Mouse (Mus musculus): ENCODE data around the gene Slc41a1. TPM values are rescaled to one million over a fixed set of nuclear protein-coding genes. Genes with fewer than 3 reads are reported as not detected.

Gene Slc41a1
- polyA plus RNA-seq, 1 experiment from 2014 or later = 12.7 TPM

DNA sequence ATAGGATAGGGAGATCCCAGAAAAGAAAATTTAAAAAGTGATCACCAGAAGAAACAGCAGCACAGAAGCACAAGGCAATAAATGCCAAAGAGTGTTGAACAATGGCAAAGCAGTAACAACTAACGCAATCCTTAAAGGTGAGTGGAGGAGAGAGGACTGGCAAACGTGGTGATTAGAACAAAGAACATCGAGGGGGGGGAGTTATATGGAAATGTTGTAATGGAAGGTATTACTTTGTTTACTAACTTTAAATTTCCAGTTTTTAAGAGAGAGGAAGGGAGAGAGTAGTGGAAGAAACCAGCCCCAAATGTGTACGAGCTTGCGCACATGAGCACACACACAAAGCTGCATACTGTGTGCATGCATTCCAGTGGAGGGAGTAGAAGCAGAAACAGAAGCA, 38.3 kb downstream of the Slc41a1 start:
- peaks cover 6% of the 10 kb centered on the region; the same call in 1 of the 2 replicates for H3K4me1 ChIP-seq
- H3K27me3 ChIP-seq = no peaks in the 10 kb centered on the region
- H3K4me2 ChIP-seq = no peak overlapping the region
- no peaks in the 10 kb centered on the region for H3K36me3 ChIP-seq
- ATAC-seq (ENCODE audit: insufficient number of reproducible peaks, insufficient read depth, low FRiP score, low TSS enrichment, low read depth) = no peak
- H3K27ac ChIP-seq = no peak overlapping the region
- H3K9ac ChIP-seq = no peak overlapping the region
- H3K4me3 ChIP-seq = no peak overlapping the region
- no peaks in the 10 kb centered on the region for H3K9me3 ChIP-seq
- WGBS = 83% methylated on average over 5 of the region's 5 CpGs

DNA sequence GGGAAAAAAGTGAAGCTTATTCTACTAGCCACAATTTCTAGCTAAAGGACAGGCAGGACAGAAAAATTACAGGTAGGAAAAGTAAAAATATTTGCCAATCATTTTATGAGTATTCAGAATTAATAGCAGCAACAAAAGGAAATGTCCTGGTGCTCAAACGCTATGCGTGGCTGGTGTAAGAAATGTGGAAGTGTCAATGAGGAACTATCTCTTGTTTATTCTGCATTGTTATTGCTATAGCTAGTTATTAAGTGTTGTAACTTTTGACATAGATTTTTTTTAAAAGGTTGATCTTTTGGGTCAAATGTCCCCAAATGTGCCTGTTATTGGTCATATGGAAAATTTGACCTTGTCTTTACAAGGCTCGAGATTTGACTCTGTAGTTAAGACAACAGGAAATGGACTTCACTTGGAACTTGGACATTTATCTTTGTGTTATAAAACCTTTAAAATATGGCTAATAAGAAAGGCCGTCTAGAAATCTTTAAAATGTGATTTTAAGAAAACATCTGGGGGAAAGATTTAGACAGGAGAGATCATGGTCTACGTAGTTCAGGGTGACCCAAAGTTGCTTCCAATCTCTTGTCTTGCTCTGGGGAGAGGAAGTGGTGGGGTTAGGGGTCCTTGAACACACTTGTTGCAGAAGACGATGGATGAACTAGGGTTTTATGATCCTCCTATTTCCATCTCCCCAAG, 39.2 kb downstream of the Slc41a1 start:
- Histone ChIP-seq H3K27me3 (no peaks in the 10 kb centered on the region), H3K9ac (no peak overlapping the region), H3K4me1 (peaks cover 6% of the 10 kb centered on the region; the same call in 1 of the 2 replicates), H3K27ac (no peak overlapping the region), H3K36me3 (no peaks in the 10 kb centered on the region), H3K4me2 (0 out of 2 replicates have a peak overlapping the region, but pooled peaks have one; percentile 5), H3K4me3 (peak overlapping the region; percentile 65; the same call in 1 of the 2 replicates), H3K9me3 (no peaks in the 10 kb centered on the region)
- 73% methylated on average over 6 of the region's 6 CpGs for WGBS
- no peak for ATAC-seq (ENCODE audit: insufficient number of reproducible peaks, insufficient read depth, low FRiP score, low TSS enrichment, low read depth)

DNA sequence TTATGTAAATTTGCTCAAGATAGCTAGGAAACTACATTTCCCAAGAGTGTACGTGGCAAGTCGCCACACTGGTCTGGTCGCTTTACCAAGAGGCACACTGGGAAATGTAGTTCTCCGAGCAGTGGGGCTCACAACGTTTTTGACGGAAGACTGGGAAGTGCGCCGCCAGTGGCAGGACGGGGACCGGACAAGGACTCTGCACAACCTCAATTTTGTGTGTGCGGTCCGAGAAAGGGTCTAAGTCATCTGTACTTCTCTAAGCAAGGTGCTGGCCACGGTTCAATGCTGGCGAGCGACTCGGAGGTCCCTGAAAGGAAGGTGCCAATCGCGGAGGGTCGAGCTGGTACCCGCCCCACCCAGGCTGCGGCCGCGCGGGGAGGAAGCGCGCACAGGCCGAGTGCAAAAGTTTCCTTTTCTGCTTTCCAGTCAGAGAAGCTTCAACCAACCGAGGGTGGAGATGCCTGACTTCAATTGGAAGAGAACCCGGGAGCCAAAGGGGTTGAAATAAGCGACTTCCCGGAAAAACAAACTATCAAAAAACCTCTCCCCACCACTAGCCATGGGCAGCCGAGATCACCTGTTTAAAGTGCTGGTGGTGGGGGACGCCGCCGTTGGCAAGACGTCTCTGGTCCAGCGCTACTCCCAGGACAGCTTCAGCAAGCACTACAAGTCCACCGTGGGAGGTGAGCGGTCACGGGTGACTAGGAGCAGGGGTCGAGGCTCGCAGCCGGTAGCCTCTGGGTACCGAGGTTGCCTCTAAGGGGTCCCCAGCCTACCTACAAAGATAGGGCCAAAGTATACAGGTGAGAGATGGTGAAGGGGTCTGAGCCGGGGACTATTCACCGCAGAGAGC, 40.0 kb downstream of the Slc41a1 start, which contains the start of gene Rab29:
Gene Rab29, plus strand, starts transcription at position 132 of the 853 bp plus-strand sequence.
- ATAC-seq (ENCODE audit: insufficient number of reproducible peaks, insufficient read depth, low FRiP score, low TSS enrichment, low read depth) = peak; percentile 87
- peak within 1 kb of the TSS; percentile 76 for H3K9ac ChIP-seq
- H3K36me3 ChIP-seq = 0 out of 2 replicates have a peak, but pooled peaks cover 2% of the 10 kb centered on the region
- peak within 1 kb of the TSS; percentile 65 for H3K4me3 ChIP-seq
- WGBS = under 1% methylated on average over 46 of the region's 46 CpGs
- no peak within 1 kb of the TSS for H3K27ac ChIP-seq
- H3K4me2 ChIP-seq = peak within 1 kb of the TSS; percentile 88
- peaks cover 6% of the 10 kb centered on the region; the same call in 1 of the 2 replicates for H3K4me1 ChIP-seq
- H3K27me3 ChIP-seq = no peaks in the 10 kb centered on the region
- H3K9me3 ChIP-seq = no peaks in the 10 kb centered on the region

DNA sequence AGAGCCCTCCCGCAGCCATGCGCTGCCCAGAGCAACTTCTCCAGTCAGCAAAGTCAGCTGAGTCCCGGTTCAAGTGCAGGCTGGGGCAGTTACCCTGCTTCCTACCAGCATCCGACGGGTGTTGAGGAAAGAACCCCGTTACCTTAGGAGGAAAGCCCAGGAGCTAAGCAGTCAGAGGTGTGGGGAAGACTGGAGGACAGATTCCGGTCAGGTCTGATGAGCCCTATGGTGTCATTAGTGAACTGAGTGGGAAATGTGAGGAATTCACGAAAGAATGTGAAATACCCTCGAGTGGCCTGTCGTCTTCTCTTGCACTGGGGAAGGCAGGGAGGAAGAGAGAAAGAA, 40.6 kb downstream of the Slc41a1 start:
- Histone ChIP-seq H3K36me3 (0 out of 2 replicates have a peak, but pooled peaks cover 6% of the 10 kb centered on the region), H3K4me3 (peak overlapping the region; percentile 65), H3K4me1 (peaks cover 6% of the 10 kb centered on the region; the same call in 1 of the 2 replicates), H3K9me3 (no peaks in the 10 kb centered on the region), H3K4me2 (peak overlapping the region; percentile 88), H3K9ac (peak overlapping the region; percentile 76), H3K27ac (no peak overlapping the region), H3K27me3 (no peaks in the 10 kb centered on the region)
- WGBS = 20% methylated on average over 10 of the region's 10 CpGs
- peak; percentile 2; the same call in 1 of the 2 replicates for ATAC-seq (ENCODE audit: insufficient number of reproducible peaks, insufficient read depth, low FRiP score, low TSS enrichment, low read depth)

DNA sequence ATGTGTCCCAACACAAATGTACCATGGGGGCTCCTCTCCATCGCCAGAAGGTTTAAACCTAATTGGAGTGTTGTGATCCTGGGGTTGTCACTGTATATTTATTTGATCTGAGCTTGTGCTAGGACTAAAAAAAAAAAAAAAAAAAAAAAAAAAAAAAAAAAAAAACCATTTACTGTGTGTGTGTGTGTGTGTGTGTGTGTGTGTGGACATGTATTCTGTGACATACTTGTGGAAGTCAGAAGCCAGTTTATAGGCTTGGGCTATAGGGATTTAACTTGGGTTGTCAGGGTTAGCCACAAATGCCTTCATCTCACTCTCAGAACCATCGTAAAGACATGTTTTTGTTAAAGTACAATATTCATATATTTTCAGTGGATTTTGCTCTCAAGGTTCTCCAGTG, 42.3 kb downstream of the Slc41a1 start:
- Histone ChIP-seq H3K36me3 (0 out of 2 replicates have a peak, but pooled peaks cover 8% of the 10 kb centered on the region), H3K27me3 (no peaks in the 10 kb centered on the region), H3K4me3 (no peak overlapping the region), H3K4me1 (peaks cover 6% of the 10 kb centered on the region; the same call in 1 of the 2 replicates), H3K9me3 (no peaks in the 10 kb centered on the region), H3K27ac (no peak overlapping the region), H3K9ac (no peak overlapping the region), H3K4me2 (no peak overlapping the region)
- WGBS = 76% methylated on average over 2 of the region's 2 CpGs
- ATAC-seq (ENCODE audit: insufficient number of reproducible peaks, insufficient read depth, low FRiP score, low TSS enrichment, low read depth) = no peak

DNA sequence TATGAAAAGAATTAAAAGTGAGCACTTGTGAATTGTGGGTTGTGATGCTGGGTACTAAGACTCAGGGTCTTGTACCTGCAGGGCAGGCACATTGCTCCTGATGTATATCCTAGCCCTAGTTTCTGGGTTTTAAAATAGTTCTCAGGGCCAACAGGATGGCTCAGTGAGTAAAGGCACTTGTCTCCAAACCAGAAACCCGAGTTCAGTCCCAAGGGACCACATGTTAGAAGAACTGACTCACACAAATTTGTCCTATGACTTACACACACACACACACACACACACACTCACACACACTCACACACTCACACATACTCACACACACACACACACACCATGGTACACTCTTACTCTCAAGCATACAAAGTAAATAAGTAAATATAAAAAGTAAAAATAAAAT, 45.6 kb downstream of the Slc41a1 start:
- Histone ChIP-seq H3K27ac (no peak overlapping the region), H3K27me3 (no peaks in the 10 kb centered on the region), H3K4me2 (no peak overlapping the region), H3K9ac (no peak overlapping the region), H3K4me1 (peaks cover 3% of the 10 kb centered on the region; the same call in 1 of the 2 replicates), H3K4me3 (no peak overlapping the region), H3K36me3 (0 out of 2 replicates have a peak, but pooled peaks cover 8% of the 10 kb centered on the region), H3K9me3 (no peaks in the 10 kb centered on the region)
- ATAC-seq (ENCODE audit: insufficient number of reproducible peaks, insufficient read depth, low FRiP score, low TSS enrichment, low read depth) = no peak
- WGBS = 63% methylated on average over 1 of the region's 1 CpGs

DNA sequence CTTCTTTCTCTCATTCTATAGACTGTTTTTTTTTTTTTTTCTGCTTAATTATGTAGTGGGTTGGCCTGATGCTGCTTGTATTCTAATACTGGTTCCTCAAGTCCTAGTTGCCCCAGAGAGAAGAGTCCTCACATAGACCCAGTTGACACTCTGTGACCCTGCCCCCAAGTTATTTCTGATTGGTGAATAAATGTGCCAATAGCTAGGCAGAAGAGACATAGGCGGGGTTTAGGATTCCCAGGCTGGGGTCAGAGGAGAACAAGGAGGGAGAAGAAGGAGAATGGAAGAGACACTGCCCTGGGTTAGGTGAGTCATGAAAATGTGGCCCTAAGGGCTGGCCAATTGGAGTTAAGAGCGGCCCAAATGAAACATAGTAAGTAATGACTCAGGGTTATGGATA, 52.5 kb downstream of the Slc41a1 start:
- Histone ChIP-seq H3K4me1 (no peaks in the 10 kb centered on the region), H3K4me3 (no peak overlapping the region), H3K9ac (no peak overlapping the region), H3K36me3 (no peaks in the 10 kb centered on the region), H3K27ac (no peak overlapping the region), H3K4me2 (no peak overlapping the region), H3K9me3 (no peaks in the 10 kb centered on the region), H3K27me3 (no peaks in the 10 kb centered on the region)
- 64% methylated on average over 2 of the region's 2 CpGs for WGBS
- no peak for ATAC-seq (ENCODE audit: insufficient number of reproducible peaks, insufficient read depth, low FRiP score, low TSS enrichment, low read depth)

DNA sequence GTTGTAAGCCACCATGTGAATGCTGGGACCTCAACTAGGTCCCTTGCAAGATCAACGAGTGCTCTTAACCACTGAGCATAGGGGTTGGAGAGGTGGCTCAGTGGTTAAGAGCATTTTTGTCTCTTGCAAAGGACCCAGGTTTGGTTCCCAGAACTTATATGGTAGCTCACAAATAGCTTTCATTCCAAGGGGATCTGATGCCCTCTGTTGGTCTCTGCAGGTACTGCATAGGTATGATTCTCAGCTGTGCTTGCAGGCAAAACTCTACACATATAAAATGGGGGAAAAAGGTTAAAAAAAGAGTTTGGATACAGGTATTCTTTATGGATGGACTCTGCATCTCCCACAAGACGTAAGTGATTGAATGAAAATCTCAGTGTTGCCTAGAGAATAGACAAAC, 55.5 kb downstream of the Slc41a1 start:
- no peaks in the 10 kb centered on the region for H3K27me3 ChIP-seq
- 59% methylated on average over 2 of the region's 2 CpGs for WGBS
- no peak overlapping the region for H3K27ac ChIP-seq
- no peaks in the 10 kb centered on the region for H3K9me3 ChIP-seq
- no peak for ATAC-seq (ENCODE audit: insufficient number of reproducible peaks, insufficient read depth, low FRiP score, low TSS enrichment, low read depth)
- no peaks in the 10 kb centered on the region for H3K4me1 ChIP-seq
- H3K4me2 ChIP-seq = no peak overlapping the region
- no peak overlapping the region for H3K4me3 ChIP-seq
- no peak overlapping the region for H3K9ac ChIP-seq
- H3K36me3 ChIP-seq = no peaks in the 10 kb centered on the region

DNA sequence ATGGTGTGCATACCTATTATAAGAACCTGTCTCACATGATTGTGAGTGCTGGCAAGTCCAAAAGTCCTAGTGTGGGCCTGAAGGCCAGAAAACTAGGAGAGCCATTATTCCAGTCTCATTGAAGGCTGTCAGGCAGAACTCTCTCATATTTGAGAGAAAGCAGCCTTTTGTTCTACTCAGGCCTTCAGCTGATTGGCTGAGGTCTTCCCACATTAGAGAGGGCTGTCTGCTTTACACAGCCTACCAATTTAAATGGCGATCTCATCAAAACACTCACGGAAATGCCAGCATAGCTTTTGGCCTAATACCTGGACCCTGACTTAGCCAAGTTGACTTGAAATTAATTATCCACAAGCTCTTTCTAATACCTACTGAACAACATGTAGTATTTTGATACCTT, 58.9 kb downstream of the Slc41a1 start:
- no peaks in the 10 kb centered on the region for H3K9me3 ChIP-seq
- WGBS = 67% methylated on average over 2 of the region's 2 CpGs
- no peak overlapping the region for H3K4me2 ChIP-seq
- no peak for ATAC-seq (ENCODE audit: insufficient number of reproducible peaks, insufficient read depth, low FRiP score, low TSS enrichment, low read depth)
- H3K9ac ChIP-seq = no peak overlapping the region
- H3K4me1 ChIP-seq = no peaks in the 10 kb centered on the region
- H3K27ac ChIP-seq = no peak overlapping the region
- H3K27me3 ChIP-seq = no peaks in the 10 kb centered on the region
- no peak overlapping the region for H3K4me3 ChIP-seq
- H3K36me3 ChIP-seq = no peaks in the 10 kb centered on the region

DNA sequence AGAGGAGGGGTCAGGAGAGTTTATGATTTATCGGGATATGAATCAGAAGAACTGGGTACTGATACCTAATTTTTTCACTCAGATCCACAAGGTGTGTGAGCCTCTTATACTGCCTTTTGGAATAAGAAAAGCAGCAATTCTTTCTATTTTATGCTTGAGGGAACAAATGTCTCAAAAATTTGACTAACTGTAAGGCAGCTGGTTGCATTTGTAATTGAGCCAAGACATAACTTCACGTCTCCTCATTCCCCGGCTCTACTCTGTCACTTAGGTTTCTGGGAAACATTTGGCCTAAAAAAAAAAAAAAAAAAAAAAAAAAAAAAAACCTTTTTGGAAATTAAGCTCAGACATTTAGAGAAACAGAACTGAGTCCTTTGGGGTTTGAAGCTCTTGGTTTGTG, 59.3 kb downstream of the Slc41a1 start:
- WGBS = 63% methylated on average over 3 of the region's 3 CpGs
- Histone ChIP-seq H3K4me1 (no peaks in the 10 kb centered on the region), H3K27ac (no peak overlapping the region), H3K36me3 (no peaks in the 10 kb centered on the region), H3K4me3 (no peak overlapping the region), H3K4me2 (no peak overlapping the region), H3K9ac (no peak overlapping the region), H3K27me3 (no peaks in the 10 kb centered on the region), H3K9me3 (no peaks in the 10 kb centered on the region)
- no peak for ATAC-seq (ENCODE audit: insufficient number of reproducible peaks, insufficient read depth, low FRiP score, low TSS enrichment, low read depth)

DNA sequence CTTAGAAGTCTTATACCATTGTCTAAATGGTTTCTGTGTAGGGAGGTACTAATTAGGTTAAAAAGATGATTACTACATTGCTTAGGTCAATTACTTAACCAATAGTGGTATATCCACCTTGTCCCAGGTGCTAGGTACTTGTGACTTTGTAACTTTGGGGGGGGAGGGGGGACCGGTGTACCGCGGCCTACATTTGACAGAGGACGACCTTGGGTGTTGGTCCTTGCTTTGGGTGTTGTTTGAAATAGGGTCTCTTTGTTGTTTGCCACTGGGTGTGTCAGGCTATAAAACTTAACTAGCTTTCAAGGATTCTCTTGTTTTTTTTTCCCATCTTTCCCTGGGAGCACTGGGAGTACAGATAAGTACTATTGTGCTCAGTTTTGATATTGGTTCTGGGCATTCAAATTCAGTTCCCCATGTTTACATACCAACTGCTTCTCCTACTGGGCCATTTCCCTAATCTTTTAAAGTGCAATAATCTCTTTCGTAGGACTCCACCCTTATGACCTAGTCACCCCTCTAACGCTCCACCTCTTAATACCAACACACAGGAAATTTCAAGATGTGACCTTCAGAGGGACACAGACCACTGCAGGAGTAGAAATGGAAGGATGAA, 62.9 kb downstream of the Slc41a1 start:
- Histone ChIP-seq H3K4me2 (no peak overlapping the region), H3K27ac (no peak overlapping the region), H3K4me1 (no peaks in the 10 kb centered on the region), H3K4me3 (no peak overlapping the region), H3K27me3 (no peaks in the 10 kb centered on the region), H3K9me3 (no peaks in the 10 kb centered on the region), H3K9ac (no peak overlapping the region), H3K36me3 (no peaks in the 10 kb centered on the region)
- WGBS = 76% methylated on average over 6 of the region's 6 CpGs
- ATAC-seq (ENCODE audit: insufficient number of reproducible peaks, insufficient read depth, low FRiP score, low TSS enrichment, low read depth) = no peak

All from embryonic facial prominence, embryonic 13.5 days (tissue).